Mouse (Mus musculus): Measurements from ENCODE around the gene Ube2cbp.

The Ube2cbp gene

DNA sequence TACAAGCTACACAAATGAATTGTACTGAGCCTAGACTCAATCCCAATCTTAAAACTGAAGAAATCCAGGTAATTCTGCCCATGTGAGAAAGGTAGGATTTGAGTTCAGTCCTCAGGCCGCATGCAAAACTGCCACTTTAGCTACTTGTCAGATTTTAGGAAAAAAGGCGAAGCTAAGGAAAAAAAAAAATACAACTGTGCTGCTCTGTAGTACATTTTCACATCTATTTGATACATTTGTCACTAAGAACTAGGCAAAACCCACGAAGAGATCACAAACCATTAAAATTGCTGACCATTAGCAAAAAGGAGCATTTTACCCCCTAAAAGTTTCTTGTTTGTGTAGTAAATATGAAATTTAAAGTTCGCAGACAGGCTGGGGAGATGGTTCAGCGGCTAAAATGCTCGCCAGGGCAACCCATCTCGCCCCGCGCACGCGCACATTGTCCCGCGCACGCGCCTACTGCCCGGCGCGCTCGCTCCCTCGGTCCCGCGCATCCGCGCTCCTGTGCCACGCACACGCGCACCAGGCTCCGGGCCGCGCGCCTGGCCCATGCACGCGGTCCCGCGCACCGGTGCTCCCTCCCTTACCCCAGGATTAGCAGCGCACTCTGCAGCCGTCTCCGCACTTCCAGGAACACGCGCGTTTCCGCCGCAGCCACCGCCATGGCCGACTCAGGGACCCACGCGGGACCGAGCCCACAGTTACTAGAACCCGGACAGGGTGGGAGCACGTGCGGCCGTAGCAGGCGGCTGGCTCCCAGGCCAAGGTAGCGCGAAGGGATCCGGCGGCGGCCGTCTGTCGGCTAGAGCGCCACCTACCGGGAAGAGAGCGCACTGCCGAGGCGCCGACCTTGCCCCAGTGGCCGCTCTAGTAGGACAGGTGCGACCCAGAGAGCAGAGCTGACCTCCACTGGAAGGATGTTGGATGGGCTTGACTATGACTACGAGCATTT lies at the start of gene Ube2cbp:
Gene Ube2cbp (minus strand): TSS at position 800 of the 955 bp plus-strand sequence.
- CTCF ChIA-PET, result interaction anchor here (0.9 to 1.2 kb wide), 3 partner anchors 17 to 716 kb away, joined by 3 to 5 read pairs (median 4); partner anchors contain the start of genes Pgm3 and Rwdd2a

- CTCF ChIA-PET, result no interaction called here
These were observed 49.6 kb upstream of the Ube2cbp start for GRCm38 (mm10) chr9:86514390-86514789.

DNA sequence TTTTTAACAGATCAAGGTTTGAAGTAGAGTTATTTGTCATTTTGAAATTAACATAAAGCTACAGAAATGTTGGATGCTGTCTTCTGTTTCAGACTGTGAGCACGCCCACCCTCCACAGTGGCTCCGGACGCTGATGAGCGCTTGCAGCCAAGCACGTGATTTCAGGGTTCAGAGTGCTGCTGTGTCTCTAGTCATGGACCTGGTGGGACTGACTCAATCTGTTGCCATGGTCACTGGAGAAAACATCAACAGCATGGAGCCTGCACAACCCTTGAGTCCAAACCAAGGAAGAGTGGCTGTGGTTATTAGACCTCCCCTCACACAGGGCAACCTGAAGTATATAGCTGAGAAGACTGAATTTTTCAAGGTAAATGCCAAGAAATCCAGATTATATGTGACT lies 49.0 kb upstream of the Ube2cbp start:
- CTCF ChIA-PET, result no interaction called here

GRCm38 (mm10) chr9:86507437-86507836 lies 42.7 kb upstream of the Ube2cbp start:
- CTCF ChIA-PET, result no interaction called here

DNA sequence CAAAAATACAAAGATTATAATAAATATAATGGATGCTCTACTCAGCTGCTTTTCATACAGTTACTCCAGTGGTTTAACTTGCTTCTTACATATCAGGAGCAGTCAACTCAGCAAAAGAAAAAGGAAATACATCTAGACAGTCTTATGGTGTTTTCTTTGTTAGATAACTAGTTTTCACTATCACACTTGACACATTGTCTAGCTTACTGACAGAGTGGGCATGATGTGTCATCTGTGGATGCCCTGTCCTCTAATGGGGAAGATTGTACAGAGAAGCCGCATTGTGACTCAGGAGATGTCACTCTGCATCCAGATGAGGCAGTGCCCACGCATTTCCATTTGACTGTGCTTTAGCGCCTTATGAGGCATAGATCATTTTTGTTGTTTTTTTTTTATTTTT lies 34.3 kb upstream of the Ube2cbp start:
- CTCF ChIA-PET, result no interaction called here

DNA sequence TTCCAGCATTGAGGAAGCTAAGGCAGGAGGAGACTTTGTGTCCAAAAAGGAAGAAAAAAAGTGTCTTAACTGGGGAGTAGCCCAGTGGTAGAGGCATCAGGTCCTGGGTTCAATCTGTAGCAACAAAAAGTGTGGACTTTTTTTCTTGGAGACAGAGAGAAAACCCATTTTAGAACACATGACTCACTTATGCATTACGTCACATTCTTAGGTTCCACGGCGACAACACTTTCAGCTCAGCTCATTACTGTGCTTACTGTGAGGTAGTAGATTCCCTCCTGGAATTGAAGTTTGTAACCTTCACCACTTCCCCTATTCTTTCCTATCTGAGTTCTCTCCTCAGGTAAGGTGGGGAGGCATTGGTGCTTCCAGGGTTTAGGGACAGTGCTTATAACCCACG lies 31.5 kb upstream of the Ube2cbp start:
- CTCF ChIA-PET, result no interaction called here

- CTCF ChIA-PET, result no interaction called here
These were observed 27.0 kb upstream of the Ube2cbp start for GRCm38 (mm10) chr9:86491740-86492139.

DNA sequence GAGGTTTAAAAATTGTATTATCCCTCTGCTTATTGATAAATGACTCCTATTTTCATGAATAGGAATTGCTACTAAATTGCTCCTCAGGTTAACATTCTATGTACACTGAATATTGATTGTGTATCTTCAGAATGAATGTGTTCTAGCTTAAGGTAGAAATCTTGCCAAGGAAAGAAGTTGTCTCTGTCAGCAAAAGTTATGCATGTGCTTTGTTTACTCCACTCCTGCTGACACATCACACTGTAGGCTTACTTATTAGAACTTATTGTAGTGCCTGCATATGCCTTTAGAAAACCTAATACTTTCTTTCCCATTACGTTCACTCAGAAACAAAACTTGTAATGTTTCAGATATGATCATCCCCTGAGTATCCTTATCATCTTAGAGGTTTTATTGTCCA lies 17.5 kb upstream of the Ube2cbp start:
- CTCF ChIA-PET, result interaction anchor here (0.6 kb wide), 1 partner anchor 1156 kb away, joined by 3 read pairs; no protein-coding TSS in a partner anchor

- CTCF ChIA-PET, result no interaction called here
These were observed 13.8 kb upstream of the Ube2cbp start for GRCm38 (mm10) chr9:86478414-86479093.

DNA sequence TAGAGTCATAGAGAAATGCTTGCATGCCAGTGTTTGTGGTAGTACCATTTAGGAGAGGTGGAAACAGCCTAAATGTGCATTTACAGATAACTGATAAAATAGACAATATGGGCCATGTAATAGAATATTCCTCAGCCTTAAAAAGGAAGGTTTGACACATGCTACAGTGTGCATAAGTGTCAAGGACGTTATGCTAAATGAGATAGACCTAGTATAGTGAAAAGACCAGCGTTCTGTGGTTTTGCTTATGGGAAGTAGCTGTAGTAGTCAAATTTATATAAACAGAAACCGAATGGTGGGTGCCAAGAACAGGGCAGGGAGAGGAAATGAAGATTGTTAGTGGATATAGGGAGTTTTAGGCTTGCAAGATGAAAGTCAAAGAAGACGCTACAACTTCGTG lies 12.0 kb upstream of the Ube2cbp start:
- CTCF ChIA-PET, result no interaction called here

DNA sequence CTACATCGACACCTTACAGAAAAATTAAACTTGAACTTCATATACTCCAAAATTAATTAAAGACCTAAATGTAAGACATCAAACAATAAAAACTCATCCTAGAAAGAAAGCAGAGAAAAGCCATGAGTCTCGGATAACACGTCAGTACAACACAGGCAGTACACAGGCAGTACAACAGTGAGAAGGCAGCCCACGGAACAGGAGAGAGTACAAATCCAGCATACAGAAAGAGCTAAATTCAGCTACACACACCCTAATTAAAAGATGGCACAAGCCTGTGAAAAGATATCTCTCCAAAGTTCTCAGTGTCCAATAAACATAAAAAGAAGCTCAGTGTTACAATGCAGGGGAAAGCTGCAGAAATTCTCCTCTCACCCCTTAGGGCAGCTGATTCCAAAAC lies 11.2 kb upstream of the Ube2cbp start:
- CTCF ChIA-PET, result no interaction called here

- CTCF ChIA-PET, result no interaction called here
These were observed 2.5 kb upstream of the Ube2cbp start, which contains the start of gene Dop1a for GRCm38 (mm10) chr9:86466990-86467870. TSS of gene Dop1a (plus strand) at chr9:86467154.

- CTCF ChIA-PET, result no interaction called here
These were observed 11.1 kb downstream of the Ube2cbp start for GRCm38 (mm10) chr9:86453626-86454025.

DNA sequence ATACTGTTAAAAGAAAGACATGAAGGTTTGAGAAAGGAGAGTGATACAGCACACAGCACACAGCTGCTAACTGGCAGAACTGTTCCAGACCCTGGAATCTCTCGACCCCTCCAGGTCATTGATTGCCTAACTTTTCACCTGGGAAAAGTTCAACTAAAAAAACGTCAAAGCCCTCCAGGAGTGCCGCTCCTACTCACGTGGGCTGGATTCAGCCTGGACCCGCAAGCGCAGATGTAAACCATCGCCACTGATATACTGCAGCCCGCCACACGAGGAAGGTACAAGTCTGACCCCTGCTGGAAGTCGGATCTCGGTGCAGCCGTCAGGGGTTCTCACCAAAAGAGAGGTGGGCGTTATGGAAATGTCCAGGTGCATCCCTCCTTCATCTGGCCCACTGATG lies 13.1 kb downstream of the Ube2cbp start:
- CTCF ChIA-PET, result interaction anchor here (0.5 to 0.6 kb wide), 3 partner anchors 28 to 673 kb away, joined by 3 to 8 read pairs (median 4); no protein-coding TSS in a partner anchor

DNA sequence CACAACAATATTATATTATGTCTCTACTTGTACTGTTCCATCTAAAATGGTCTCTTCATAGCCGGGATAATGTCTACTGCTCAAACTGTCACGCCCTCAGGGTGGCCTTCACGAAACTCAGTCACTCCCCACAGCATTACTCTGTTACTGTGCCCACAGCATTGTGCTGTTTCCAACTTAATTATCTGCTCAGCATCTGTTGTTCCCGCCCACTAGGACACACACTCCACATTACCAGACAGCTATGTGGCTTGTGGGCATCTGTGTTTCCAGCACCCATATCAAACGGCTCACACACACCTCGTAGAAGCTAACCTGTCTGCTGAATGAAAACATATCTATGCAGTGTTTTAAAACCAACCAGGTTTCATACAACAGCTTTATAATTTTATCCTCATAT lies 13.7 kb downstream of the Ube2cbp start:
- CTCF ChIA-PET, result interaction anchor here (0.5 kb wide), 2 partner anchors 28 to 600 kb away, joined by 3 to 8 read pairs; no protein-coding TSS in a partner anchor

GRCm38 (mm10) chr9:86449581-86449980 lies 15.2 kb downstream of the Ube2cbp start:
- CTCF ChIA-PET, result no interaction called here

- CTCF ChIA-PET, result interaction anchor here (1.1 kb wide), 1 partner anchor 18 kb away, joined by 4 read pairs; the partner anchor contains the start of gene Ube2cbp
These were observed 17.3 kb downstream of the Ube2cbp start for GRCm38 (mm10) chr9:86447431-86447830.

DNA sequence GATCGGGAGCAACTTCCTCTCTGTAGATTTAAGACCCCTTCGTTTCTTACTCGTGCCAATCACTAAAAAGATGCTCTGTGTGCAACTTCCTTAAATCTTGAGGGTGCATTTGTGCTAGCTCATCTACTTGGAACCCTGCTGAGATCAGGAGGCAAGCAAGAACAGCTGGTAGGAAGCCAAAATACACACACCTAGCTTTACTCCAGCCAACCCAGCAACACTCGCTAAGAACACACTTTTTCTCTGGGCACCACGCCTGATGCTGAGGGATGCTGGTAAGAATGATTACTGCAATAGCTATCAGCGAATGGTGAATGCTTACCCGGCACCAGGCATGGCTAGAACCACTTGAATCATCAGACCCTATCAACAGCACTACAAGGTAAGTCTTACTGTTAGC lies 17.9 kb downstream of the Ube2cbp start:
- CTCF ChIA-PET, result no interaction called here

GRCm38 (mm10) chr9:86442248-86442647 lies 22.5 kb downstream of the Ube2cbp start:
- CTCF ChIA-PET, result no interaction called here

DNA sequence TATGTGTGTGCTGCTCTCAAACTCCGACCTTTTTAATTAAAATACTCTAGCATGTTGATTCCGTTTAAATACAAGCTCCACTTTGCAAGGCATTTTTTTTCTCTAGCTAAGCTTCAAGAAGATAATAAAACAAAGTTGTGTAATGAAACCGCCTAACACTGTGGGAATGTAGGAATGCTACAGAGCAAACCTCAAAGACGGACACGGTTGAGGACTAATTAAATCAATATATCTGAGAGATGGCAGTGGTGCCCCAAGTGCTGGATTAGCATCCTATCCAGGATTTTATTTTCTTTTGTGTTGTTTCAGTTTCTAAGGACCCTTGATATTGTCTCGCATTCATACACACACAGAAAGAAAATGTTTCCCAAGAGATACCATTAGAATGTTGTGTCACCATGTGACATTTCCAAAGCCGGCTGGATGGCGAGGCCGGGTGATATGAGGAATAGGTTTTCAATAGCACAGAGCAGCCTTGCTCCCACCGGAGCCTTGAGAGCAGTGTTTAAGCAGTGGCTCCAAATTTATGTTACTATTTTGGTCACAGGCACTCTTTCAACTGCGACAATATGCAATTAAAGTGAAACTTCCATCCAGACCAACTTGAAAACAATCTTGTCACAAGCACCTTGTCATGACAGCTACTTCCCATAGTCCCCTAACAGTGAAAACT lies 26.3 kb downstream of the Ube2cbp start:
- CTCF ChIA-PET, result no interaction called here

- CTCF ChIA-PET, result no interaction called here
These were observed 28.1 kb downstream of the Ube2cbp start for GRCm38 (mm10) chr9:86436608-86437007.

All from spleen, embryonic (tissue).